Mouse (Mus musculus) heart, adult 2 months (tissue): Measurements from ENCODE around the gene Yae1d1. TPM values are rescaled to one million over a fixed set of nuclear protein-coding genes. Genes with fewer than 3 reads are reported as not detected.

Experiments
- DNase-seq, 2 experiments: peaks; one replicate each; pipeline ENCODE4 v3.0.0; 2021
- H3K27ac ChIP-seq: fragments of 200-600 bp; 2 replicates; pipeline ENCODE4 v1.8.1; 2022
- H3K27me3 ChIP-seq: fragments of 200-500 bp; 2 replicates; pipeline ENCODE4 v1.6.1; 2012; ENCODE audit warnings: mild to moderate bottlenecking, low read length, inconsistent platforms, mixed read lengths; ENCODE audit not compliant: control insufficient read depth, insufficient read depth
- H3K36me3 ChIP-seq: fragments of 200-500 bp; 2 replicates; pipeline ENCODE4 v1.6.1; 2012; ENCODE audit warnings: low read length, inconsistent platforms; ENCODE audit not compliant: control insufficient read depth, insufficient read depth
- H3K4me1 ChIP-seq: fragments of 200-500 bp; 2 replicates; pipeline ENCODE4 v1.6.1; 2011; ENCODE audit warnings: low read length; ENCODE audit not compliant: control insufficient read depth, insufficient read depth
- H3K4me3 ChIP-seq: fragments of 200-600 bp; 2 replicates; pipeline ENCODE4 v1.8.1; 2022
- H3K79me2 ChIP-seq: fragments of 200-500 bp; replicated peaks from 2 replicates; pipeline ENCODE4 v1.6.1; 2012; ENCODE audit warnings: mild to moderate bottlenecking, inconsistent platforms, low read length, moderate library complexity, mixed read lengths; ENCODE audit not compliant: control insufficient read depth, insufficient read depth
- H3K9ac ChIP-seq: fragments of 200-500 bp; 2 replicates; pipeline ENCODE4 v1.6.1; 2012; ENCODE audit warnings: low read depth, mild to moderate bottlenecking, control low read depth, inconsistent platforms, low read length, mixed read lengths
- CTCF ChIP-seq: fragments of 200-600 bp; IDR thresholded peaks from 2 replicates; pipeline ENCODE4 v1.8.1; 2022; ENCODE audit warnings: antibody characterized with exemption, mild to moderate bottlenecking, moderate library complexity
- EP300 ChIP-seq: fragments of 200-500 bp; IDR thresholded peaks from 2 replicates; pipeline ENCODE4 v1.6.1; 2011; ENCODE audit warnings: low read depth, low read length, control low read depth; ENCODE audit not compliant: insufficient read depth
- POLR2A ChIP-seq: fragments of 200-500 bp; IDR thresholded peaks from 2 replicates; pipeline ENCODE4 v1.6.1; 2011; ENCODE audit warnings: mild to moderate bottlenecking, low read depth, low read length, control low read depth; ENCODE audit not compliant: insufficient read depth
- WGBS: fragments of 180-500 bp; shearing (Covaris S2); methylation state at CpG from one replicate; pipeline ENCODE4 v1.1.7; 2018; 5-methylcytosine and 5-hydroxymethylcytosine counted together
- intact Hi-C: fragments of 180-260 bp; cut with DNase I; formaldehyde crosslinking; loops from one replicate; pipeline ENCODE4 v1.15.1; 2025
- polyA plus RNA-seq: library from polyadenylated mRNA; depleted of rRNA; stranded (reverse); fragments of >200 nt; gene quantifications from 2 replicates; pipeline ENCODE4 v1.2.3, GENCODE M21; 2012; rRNA removed
- total RNA-seq, 2 experiments: library from RNA; stranded (reverse); gene quantifications; 2 replicates each; pipeline ENCODE4 v1.2.3; 2021

The Yae1d1 gene
- total and polyA plus RNA-seq, 3 experiments: 36.2 to 39.0 (median 37.6) TPM

GRCm38 (mm10) chr13:17943306-17944077 is 49.7 kb downstream of the Yae1d1 start:
- DNase-seq: no peak

GRCm38 (mm10) chr13:17942338-17942737 is 50.8 kb downstream of the Yae1d1 start:
- Histone ChIP-seq H3K27ac (no peak overlapping the region), H3K36me3 (peaks cover 7% of the 10 kb centered on the region; the same call in 1 of the 2 replicates), H3K4me3 (no peak overlapping the region), H3K27me3 (no peaks in the 10 kb centered on the region), H3K4me1 (peaks cover 2% of the 10 kb centered on the region; the same call in 1 of the 2 replicates), H3K9ac (no peak overlapping the region), H3K79me2 (peaks cover 1% of the 10 kb centered on the region)
- WGBS: 62% methylated on average over 6 of the region's 6 CpGs
- no peak for DNase-seq
- no peak for TF ChIP-seq POLR2A
- TF ChIP-seq CTCF: no peak
- no peak for TF ChIP-seq EP300
- intact Hi-C loops: no loop called here

More at GRCm38 (mm10) chr13:17943306-17944077, 49.7 kb downstream of the Yae1d1 start:
- Histone ChIP-seq H3K9ac (peak overlapping the region; percentile 86), H3K79me2 (peaks cover 1% of the 10 kb centered on the region), H3K27me3 (no peaks in the 10 kb centered on the region), H3K36me3 (peaks cover 7% of the 10 kb centered on the region; the same call in 1 of the 2 replicates), H3K27ac (peak overlapping the region; percentile 86), H3K4me3 (peak overlapping the region; percentile 91), H3K4me1 (peaks cover 2% of the 10 kb centered on the region; the same call in 1 of the 2 replicates)
- under 1% methylated on average over 70 of the region's 70 CpGs for WGBS
- intact Hi-C loops: loop anchor here (1.0 to 2.0 kb wide), 3 partner anchors 49 to 248 kb away; partner anchors contain the start of genes Cdk13, Mplkip, Sugct and Yae1d1
- TF ChIP-seq EP300 (no peak), POLR2A (no peak), CTCF (no peak)

Other genes with a start within 250 kb of the Yae1d1 start
- gene Cdk13, start 188.3 kb downstream of the Yae1d1 start, total RNA-seq: 10 to 100 TPM; 22.4 to 24.7 TPM
- gene Cdk13, start 188.3 kb downstream of the Yae1d1 start, polyA plus RNA-seq: 12.5 and 14.7 TPM in 2 replicates
- 10 to 100 TPM; 33.0 to 42.6 TPM for gene Rala, start 49.1 kb downstream of the Yae1d1 start, total RNA-seq
- gene Rala, start 49.1 kb downstream of the Yae1d1 start, polyA plus RNA-seq: 21.4 and 36.1 TPM in 2 replicates